Mouse (Mus musculus): ENCODE data around the gene Gm10577.
A peak's percentile ranks its signal among the peaks of the same experiment; 100 is the strongest.

Gene Gm10577

GRCm38 (mm10) chr4:100994442-100995255 lies 25.8 kb downstream of the Gm10577 start:
- DNase-seq: no peak

- DNase-seq: no peak
These were observed 28.4 kb downstream of the Gm10577 start for GRCm38 (mm10) chr4:100992086-100992485.

GRCm38 (mm10) chr4:100990996-100991395 lies 29.5 kb downstream of the Gm10577 start:
- DNase-seq: peak; percentile 48

- peak; percentile 41 for DNase-seq
These were observed 32.2 kb downstream of the Gm10577 start for GRCm38 (mm10) chr4:100988231-100988799.

GRCm38 (mm10) chr4:100987187-100987586 lies 33.3 kb downstream of the Gm10577 start:
- no peak for DNase-seq

GRCm38 (mm10) chr4:100977522-100977921 lies 43.0 kb downstream of the Gm10577 start:
- DNase-seq: peak; percentile 35

GRCm38 (mm10) chr4:100974455-100975035 lies 46.0 kb downstream of the Gm10577 start:
- DNase-seq: no peak

- no peak for DNase-seq
These were observed 46.6 kb downstream of the Gm10577 start for GRCm38 (mm10) chr4:100973641-100974454.

Data from kidney, postnatal 10 days (tissue).